Mouse (Mus musculus) heart, embryonic 11.5 days (tissue): ENCODE measurements around the gene Lrrk2. TPM values are rescaled to one million over a fixed set of nuclear protein-coding genes. Genes with fewer than 3 reads are reported as not detected.

Experiments used
- ATAC-seq: fragments of 200-750 bp; cut with Nextera tagmentation; replicated peaks from 2 replicates; pipeline ENCODE4 v1.8.0; 2017; ENCODE audit warnings: moderate library complexity; ENCODE audit not compliant: insufficient number of reproducible peaks, low FRiP score, low TSS enrichment
- H3K27ac ChIP-seq: fragments of 300-500 bp; sonication (generic); 2 replicates; pipeline ENCODE4 v1.5.1; 2014; ENCODE audit warnings: mild to moderate bottlenecking, low read depth, low read length
- H3K27me3 ChIP-seq: fragments of 300-500 bp; sonication (generic); 2 replicates; pipeline ENCODE4 v1.6.1; 2014; ENCODE audit warnings: mild to moderate bottlenecking, low read length, mixed read lengths; ENCODE audit not compliant: control insufficient read depth, insufficient read depth
- H3K36me3 ChIP-seq: fragments of 300-500 bp; sonication (generic); 2 replicates; pipeline ENCODE4 v1.6.1; 2014; ENCODE audit warnings: mild to moderate bottlenecking, low read length, moderate library complexity, mixed read lengths; ENCODE audit not compliant: control insufficient read depth, insufficient read depth
- H3K4me1 ChIP-seq: fragments of 300-500 bp; sonication (generic); 2 replicates; pipeline ENCODE4 v1.6.1; 2014; ENCODE audit warnings: low read length; ENCODE audit not compliant: control insufficient read depth, insufficient read depth
- H3K4me2 ChIP-seq: fragments of 300-500 bp; sonication (generic); 2 replicates; pipeline ENCODE4 v1.6.1; 2014; ENCODE audit warnings: mild to moderate bottlenecking, moderate library complexity
- H3K4me3 ChIP-seq: fragments of 300-500 bp; sonication (generic); 2 replicates; pipeline ENCODE4 v1.5.1; 2014; ENCODE audit warnings: low read depth, low read length
- H3K9ac ChIP-seq: fragments of 300-500 bp; sonication (generic); 2 replicates; pipeline ENCODE4 v1.6.1; 2014; ENCODE audit warnings: mild to moderate bottlenecking, low read depth, low read length, moderate library complexity
- H3K9me3 ChIP-seq: fragments of 300-500 bp; sonication (generic); replicated peaks from 2 replicates; pipeline ENCODE4 v1.6.1; 2016; ENCODE audit warnings: low read length; ENCODE audit not compliant: control insufficient read depth
- WGBS: fragments of 180-500 bp; shearing (Covaris S2); extraction: QIAGEN DNeasy Blood & Tissue Kit; methylation state at CpG from one replicate; pipeline ENCODE4 v1.1.7; 2014; ENCODE audit not compliant: insufficient replicate concordance; 5-methylcytosine and 5-hydroxymethylcytosine counted together
- polyA plus RNA-seq: library from polyadenylated mRNA; unstranded; fragments of >200 nt; fragmentation: Nextera tagmentation; extraction: Ambion mirVana; gene quantifications from 2 replicates; pipeline ENCODE4 v1.2.1, GENCODE M21; 2014

The Lrrk2 gene
- polyA plus RNA-seq, 1 experiment from 2014 or later, result 5.6 TPM

- Histone ChIP-seq H3K27me3 (no peaks in the 10 kb centered on the region), H3K4me1 (no peaks in the 10 kb centered on the region), H3K4me2 (no peak overlapping the region), H3K27ac (no peak overlapping the region), H3K9ac (no peak overlapping the region), H3K9me3 (no peaks in the 10 kb centered on the region), H3K4me3 (no peak overlapping the region), H3K36me3 (no peaks in the 10 kb centered on the region)
- 84% methylated on average over 6 of the region's 6 CpGs for WGBS
- ATAC-seq, result no peak
Measured at GRCm38 (mm10) chr15:91665530-91665929, 7.4 kb upstream of the Lrrk2 start.

- H3K9ac ChIP-seq, result no peak overlapping the region
- 80% methylated on average over 2 of the region's 2 CpGs for WGBS
- H3K36me3 ChIP-seq, result no peaks in the 10 kb centered on the region
- H3K4me1 ChIP-seq, result no peaks in the 10 kb centered on the region; the same call in 1 of the 2 replicates
- no peaks in the 10 kb centered on the region for H3K27me3 ChIP-seq
- H3K4me2 ChIP-seq, result no peak overlapping the region
- no peak for ATAC-seq
- H3K9me3 ChIP-seq, result no peaks in the 10 kb centered on the region
- no peak overlapping the region for H3K4me3 ChIP-seq
- no peak overlapping the region for H3K27ac ChIP-seq
Measured at GRCm38 (mm10) chr15:91671216-91671615, 1.8 kb upstream of the Lrrk2 start.

GRCm38 (mm10) chr15:91671987-91672386 is 988 bp upstream of the Lrrk2 start:
- WGBS, result 60% methylated on average over 5 of the region's 5 CpGs
- Histone ChIP-seq H3K27me3 (no peaks in the 10 kb centered on the region), H3K9ac (no peak overlapping the region), H3K9me3 (no peaks in the 10 kb centered on the region), H3K4me1 (no peaks in the 10 kb centered on the region; the same call in 1 of the 2 replicates), H3K36me3 (no peaks in the 10 kb centered on the region), H3K4me3 (no peak overlapping the region), H3K27ac (no peak overlapping the region), H3K4me2 (no peak overlapping the region)
- no peak for ATAC-seq

- Histone ChIP-seq H3K27ac (peak overlapping the region; percentile 58; the same call in 1 of the 2 replicates), H3K4me1 (no peaks in the 10 kb centered on the region; the same call in 1 of the 2 replicates), H3K9me3 (no peaks in the 10 kb centered on the region), H3K4me2 (peak overlapping the region; percentile 83), H3K9ac (peak overlapping the region; percentile 78), H3K36me3 (no peaks in the 10 kb centered on the region), H3K4me3 (peak overlapping the region; percentile 60), H3K27me3 (no peaks in the 10 kb centered on the region)
- ATAC-seq, result 0 out of 2 replicates have a peak, but pooled peaks have one; percentile 15
- 28% methylated on average over 5 of the region's 5 CpGs for WGBS
Measured at GRCm38 (mm10) chr15:91673569-91673905, 562 bp downstream of the Lrrk2 start.

DNA sequence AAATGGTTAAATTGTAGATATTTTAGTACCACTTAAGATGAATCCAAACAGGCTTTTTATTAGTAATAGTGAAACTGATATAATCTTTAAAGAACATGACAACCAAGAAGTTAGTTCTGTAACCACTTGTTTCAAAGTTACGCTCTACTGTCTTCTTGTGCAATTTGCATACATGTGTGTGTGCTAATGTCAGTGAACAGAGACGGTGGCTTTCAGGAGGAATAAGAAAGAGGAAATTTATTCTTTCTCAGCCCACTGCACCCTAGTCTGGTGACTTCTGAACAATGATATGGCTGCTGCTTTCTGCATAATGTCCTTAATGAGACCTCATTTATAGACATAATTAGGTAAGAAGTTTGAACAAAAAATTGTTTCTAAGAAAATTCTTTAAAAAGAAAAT is 7.1 kb downstream of the Lrrk2 start:
- Histone ChIP-seq H3K4me3 (no peak overlapping the region), H3K4me2 (no peak overlapping the region), H3K27ac (no peak overlapping the region), H3K36me3 (no peaks in the 10 kb centered on the region), H3K4me1 (no peaks in the 10 kb centered on the region), H3K9me3 (no peaks in the 10 kb centered on the region), H3K27me3 (no peaks in the 10 kb centered on the region), H3K9ac (no peak overlapping the region)
- WGBS, result 89% methylated on average over 2 of the region's 2 CpGs
- ATAC-seq, result no peak

DNA sequence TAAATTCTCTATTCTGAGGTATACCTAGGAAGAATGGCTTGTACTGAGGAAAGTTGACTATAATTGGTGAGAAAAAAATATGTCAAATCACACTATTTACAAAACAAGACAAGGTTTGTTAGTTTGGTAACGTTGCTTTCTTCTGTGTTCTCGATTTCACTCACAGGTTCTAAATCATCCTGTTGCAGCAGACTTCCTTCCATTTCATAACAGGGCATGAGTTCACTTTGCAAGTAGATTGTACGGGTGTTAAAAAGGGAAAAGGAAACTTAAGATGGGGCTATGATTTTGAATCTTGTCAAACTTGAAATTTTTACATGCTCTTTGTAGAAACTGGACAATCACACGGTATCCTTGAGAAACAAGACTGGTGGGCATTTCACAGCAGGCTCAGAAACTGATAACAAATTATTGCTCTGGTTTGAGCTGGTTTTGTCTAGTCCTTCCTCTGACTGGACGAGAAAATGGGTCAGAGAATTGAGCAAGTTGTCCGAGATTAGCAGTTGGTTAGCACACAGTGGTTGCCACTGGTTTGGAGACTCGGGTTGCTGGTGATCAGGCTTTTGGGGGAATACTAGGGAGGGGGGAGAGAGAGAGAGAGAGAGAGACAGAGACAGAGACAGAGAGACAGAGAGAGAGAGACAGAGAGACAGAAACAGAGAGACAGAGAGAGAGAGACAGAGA is 13.0 kb downstream of the Lrrk2 start:
- 74% methylated on average over 7 of the region's 7 CpGs for WGBS
- H3K27me3 ChIP-seq, result no peaks in the 10 kb centered on the region
- no peak for ATAC-seq
- H3K4me1 ChIP-seq, result no peaks in the 10 kb centered on the region
- H3K9ac ChIP-seq, result no peak overlapping the region
- no peak overlapping the region for H3K4me3 ChIP-seq
- H3K36me3 ChIP-seq, result peaks cover 3% of the 10 kb centered on the region; the same call in 1 of the 2 replicates
- H3K9me3 ChIP-seq, result no peaks in the 10 kb centered on the region
- no peak overlapping the region for H3K4me2 ChIP-seq
- H3K27ac ChIP-seq, result no peak overlapping the region

GRCm38 (mm10) chr15:91690648-91691047 is 17.7 kb downstream of the Lrrk2 start:
- Histone ChIP-seq H3K27ac (no peak overlapping the region), H3K4me1 (no peaks in the 10 kb centered on the region), H3K4me3 (no peak overlapping the region), H3K9ac (no peak overlapping the region), H3K4me2 (no peak overlapping the region), H3K9me3 (no peaks in the 10 kb centered on the region), H3K36me3 (peaks cover 3% of the 10 kb centered on the region; the same call in 1 of the 2 replicates), H3K27me3 (no peaks in the 10 kb centered on the region)
- no peak for ATAC-seq
- 78% methylated on average over 9 of the region's 9 CpGs for WGBS

DNA sequence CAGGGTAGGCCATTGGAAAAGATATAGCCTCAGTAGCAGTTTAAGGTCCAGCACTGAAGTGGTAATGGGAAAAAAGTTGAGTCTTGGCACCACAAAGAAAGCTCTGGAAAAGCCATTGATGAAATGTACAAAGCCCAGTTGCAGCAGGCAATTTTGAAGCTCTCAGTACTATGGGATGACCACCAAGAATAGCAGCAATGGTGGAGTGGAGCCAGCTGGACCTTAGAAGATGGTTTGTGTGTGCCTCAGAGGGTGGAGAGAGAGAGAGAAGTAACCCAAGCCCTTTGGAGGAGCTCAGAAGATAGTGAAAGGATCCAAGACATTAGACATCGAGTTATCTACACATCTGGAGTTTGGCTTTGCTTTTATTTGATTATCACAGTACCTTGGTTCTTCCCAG is 20.1 kb downstream of the Lrrk2 start:
- ATAC-seq, result no peak

DNA sequence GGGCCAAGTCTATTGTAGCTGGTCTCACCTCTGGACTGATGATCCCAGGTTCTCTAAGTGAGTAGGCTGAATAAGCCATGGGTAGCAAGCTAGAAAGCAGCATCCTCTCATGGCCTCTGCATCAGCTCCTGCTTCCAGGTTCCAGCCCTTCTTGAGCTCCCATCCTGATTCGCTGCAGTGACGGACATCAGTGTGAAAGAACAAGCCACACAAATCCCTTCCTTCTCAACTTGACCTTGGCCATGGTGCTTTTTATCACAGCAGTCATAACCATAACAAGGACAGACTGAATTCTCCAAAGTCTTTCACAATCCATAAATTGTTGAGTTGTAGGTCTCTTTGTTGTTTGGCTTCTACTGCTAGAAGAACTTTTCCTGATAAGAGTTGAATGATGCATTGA is 20.9 kb downstream of the Lrrk2 start:
- Histone ChIP-seq H3K27ac (no peak overlapping the region), H3K9ac (no peak overlapping the region), H3K4me1 (no peaks in the 10 kb centered on the region), H3K9me3 (no peaks in the 10 kb centered on the region), H3K27me3 (no peaks in the 10 kb centered on the region), H3K36me3 (peaks cover 3% of the 10 kb centered on the region; the same call in 1 of the 2 replicates), H3K4me2 (no peak overlapping the region), H3K4me3 (no peak overlapping the region)
- 90% methylated on average over 2 of the region's 2 CpGs for WGBS
- ATAC-seq, result no peak

More for the DNA sequence above, 20.1 kb downstream of the Lrrk2 start:
- 67% methylated on average over 1 of the region's 1 CpGs for WGBS
- H3K4me1 ChIP-seq, result no peaks in the 10 kb centered on the region
- H3K4me2 ChIP-seq, result no peak overlapping the region
- peaks cover 3% of the 10 kb centered on the region; the same call in 1 of the 2 replicates for H3K36me3 ChIP-seq
- no peak overlapping the region for H3K27ac ChIP-seq
- no peak overlapping the region for H3K4me3 ChIP-seq
- H3K9me3 ChIP-seq, result no peaks in the 10 kb centered on the region
- no peaks in the 10 kb centered on the region for H3K27me3 ChIP-seq
- H3K9ac ChIP-seq, result no peak overlapping the region
